Mouse (Mus musculus) heart, postnatal 0 days (tissue): ENCODE results near the gene Asf1a. TPM values are rescaled to one million over a fixed set of nuclear protein-coding genes. Genes with fewer than 3 reads are reported as not detected.

Experiments
- ATAC-seq: fragments of 200-750 bp; cut with Nextera tagmentation; 2 replicates; pipeline ENCODE4 v1.8.0; 2017; ENCODE audit warnings: low read depth, moderate number of reproducible peaks, moderate library complexity; ENCODE audit not compliant: insufficient read depth
- DNase-seq: peaks from one replicate; pipeline ENCODE4 v3.0.0-alpha.2; 2016; ENCODE audit warnings: low spot score
- H3K27ac ChIP-seq: fragments of 300-500 bp; sonication (generic); 2 replicates; pipeline ENCODE4 v1.5.1; 2014; ENCODE audit warnings: low read depth, mild to moderate bottlenecking
- H3K27me3 ChIP-seq: fragments of 300-500 bp; sonication (generic); 2 replicates; pipeline ENCODE4 v1.6.1; 2014; ENCODE audit warnings: low read length, mixed read lengths; ENCODE audit not compliant: control insufficient read depth, insufficient read depth
- H3K36me3 ChIP-seq: fragments of 300-500 bp; sonication (generic); replicated peaks from 2 replicates; pipeline ENCODE4 v1.6.1; 2014; ENCODE audit warnings: low read length, mixed read lengths; ENCODE audit not compliant: control insufficient read depth, insufficient read depth
- H3K4me1 ChIP-seq: fragments of 300-500 bp; sonication (generic); 2 replicates; pipeline ENCODE4 v1.6.1; 2014; ENCODE audit warnings: antibody characterized with exemption; ENCODE audit not compliant: control insufficient read depth, insufficient read depth
- H3K4me2 ChIP-seq: fragments of 300-500 bp; sonication (generic); 2 replicates; pipeline ENCODE4 v1.6.1; 2014; ENCODE audit warnings: low read depth, mild to moderate bottlenecking, low read length, moderate library complexity
- H3K4me3 ChIP-seq: fragments of 300-500 bp; sonication (generic); 2 replicates; pipeline ENCODE4 v1.5.1; 2014; ENCODE audit warnings: low read depth, low read length
- H3K9ac ChIP-seq: fragments of 300-500 bp; sonication (generic); replicated peaks from 2 replicates; pipeline ENCODE4 v1.6.1; 2014; ENCODE audit warnings: low read depth, low read length, mixed read lengths
- H3K9me3 ChIP-seq: fragments of 300-500 bp; sonication (generic); replicated peaks from 2 replicates; pipeline ENCODE4 v1.6.1; 2016; ENCODE audit warnings: low read length; ENCODE audit not compliant: control insufficient read depth
- CTCF ChIP-seq: IDR thresholded peaks from 2 replicates; pipeline ENCODE4 v1.5.1; 2016; ENCODE audit warnings: antibody characterized with exemption, control low read depth, low read depth
- EP300 ChIP-seq: IDR thresholded peaks from 2 replicates; pipeline ENCODE4 v1.6.1; 2016; ENCODE audit warnings: antibody characterized with exemption, low read depth
- WGBS: fragments of 180-500 bp; shearing (Covaris S2); extraction: QIAGEN DNeasy Blood & Tissue Kit; methylation state at CpG from one replicate; pipeline ENCODE4 v1.1.7; 2014; 5-methylcytosine and 5-hydroxymethylcytosine counted together
- polyA plus RNA-seq: library from polyadenylated mRNA; unstranded; fragments of >200 nt; fragmentation: Nextera tagmentation; extraction: Ambion mirVana; gene quantifications from 2 replicates; pipeline ENCODE4 v1.2.1, GENCODE M21; 2015
- total RNA-seq: library from RNA; depleted of rRNA; stranded (reverse); fragments of >200 nt; gene quantifications from 2 replicates; pipeline ENCODE4 v1.2.3, GENCODE M21; 2014; ENCODE audit warnings: low replicate concordance

Gene Asf1a
- total and polyA plus RNA-seq, 2 experiments from 2014 or later: 20.4 to 65.1 TPM

- WGBS: 59% methylated on average over 2 of the region's 2 CpGs
Observed at GRCm38 (mm10) chr10:53605328-53605727, 8.8 kb downstream of the Asf1a start.

GRCm38 (mm10) chr10:53608274-53608673 lies 11.7 kb downstream of the Asf1a start:
- no peak for TF ChIP-seq EP300
- no peak for TF ChIP-seq CTCF
- Histone ChIP-seq H3K4me1 (no peaks in the 10 kb centered on the region), H3K9ac (no peak overlapping the region), H3K27me3 (no peaks in the 10 kb centered on the region), H3K36me3 (peaks cover 66% of the 10 kb centered on the region), H3K4me2 (no peak overlapping the region), H3K4me3 (no peak overlapping the region), H3K27ac (no peak overlapping the region), H3K9me3 (no peaks in the 10 kb centered on the region)
- DNase-seq (no peak), ATAC-seq (no peak)
- WGBS: 83% methylated on average over 2 of the region's 2 CpGs

More at GRCm38 (mm10) chr10:53605328-53605727, 8.8 kb downstream of the Asf1a start:
- Histone ChIP-seq H3K27ac (no peak overlapping the region), H3K36me3 (peaks cover 62% of the 10 kb centered on the region), H3K9me3 (no peaks in the 10 kb centered on the region), H3K4me2 (no peak overlapping the region), H3K27me3 (no peaks in the 10 kb centered on the region), H3K4me1 (no peaks in the 10 kb centered on the region), H3K4me3 (no peak overlapping the region), H3K9ac (no peak overlapping the region)
- TF ChIP-seq EP300: no peak
- TF ChIP-seq CTCF: peak; percentile 24; the same call in 1 of the 2 replicates
- ATAC-seq (no peak), DNase-seq (no peak)

GRCm38 (mm10) chr10:53612172-53612571 lies 15.6 kb downstream of the Asf1a start:
- WGBS: 78% methylated on average over 1 of the region's 1 CpGs
- no peak overlapping the region for H3K4me2 ChIP-seq
- H3K27me3 ChIP-seq: no peaks in the 10 kb centered on the region
- DNase-seq (no peak), ATAC-seq (no peak)
- TF ChIP-seq CTCF: no peak
- no peaks in the 10 kb centered on the region for H3K9me3 ChIP-seq
- no peak overlapping the region for H3K4me3 ChIP-seq
- H3K36me3 ChIP-seq: peaks cover 54% of the 10 kb centered on the region
- H3K4me1 ChIP-seq: 0 out of 2 replicates have a peak, but pooled peaks cover 3% of the 10 kb centered on the region
- no peak overlapping the region for H3K9ac ChIP-seq
- no peak overlapping the region for H3K27ac ChIP-seq

GRCm38 (mm10) chr10:53613955-53614354 lies 17.4 kb downstream of the Asf1a start:
- H3K9ac ChIP-seq: no peak overlapping the region
- no peaks in the 10 kb centered on the region for H3K9me3 ChIP-seq
- H3K4me2 ChIP-seq: no peak overlapping the region
- TF ChIP-seq EP300 (no peak), CTCF (no peak)
- H3K4me1 ChIP-seq: 0 out of 2 replicates have a peak, but pooled peaks cover 3% of the 10 kb centered on the region
- H3K4me3 ChIP-seq: no peak overlapping the region
- ATAC-seq: no peak
- WGBS: 55% methylated on average over 1 of the region's 1 CpGs
- DNase-seq: no peak
- H3K27ac ChIP-seq: no peak overlapping the region
- H3K36me3 ChIP-seq: peaks cover 43% of the 10 kb centered on the region
- no peaks in the 10 kb centered on the region for H3K27me3 ChIP-seq

GRCm38 (mm10) chr10:53615850-53616616 lies 19.5 kb downstream of the Asf1a start:
- no peak overlapping the region for H3K4me2 ChIP-seq
- DNase-seq (no peak), ATAC-seq (peak; percentile 64; the same call in 1 of the 2 replicates)
- H3K9ac ChIP-seq: no peak overlapping the region
- H3K4me1 ChIP-seq: 0 out of 2 replicates have a peak, but pooled peaks cover 3% of the 10 kb centered on the region
- TF ChIP-seq CTCF (no peak), EP300 (no peak)
- peaks cover 47% of the 10 kb centered on the region for H3K36me3 ChIP-seq
- no peaks in the 10 kb centered on the region for H3K27me3 ChIP-seq
- 46% methylated on average over 8 of the region's 8 CpGs for WGBS
- H3K4me3 ChIP-seq: no peak overlapping the region
- no peaks in the 10 kb centered on the region for H3K9me3 ChIP-seq
- no peak overlapping the region for H3K27ac ChIP-seq
